Mouse (Mus musculus) T-helper 17 cell (primary cell): ENCODE data around the gene Crisp2.
"Not testable (repeated sequence)": the region's sequence is repeated elsewhere in the genome, so short reads cannot be mapped to it uniquely, and the experiment has no call there.

Experiments used
- in situ Hi-C, 2 experiments: fragments of 300-600 bp; cut with MboI, MseI; formaldehyde crosslinking; loops; 1 replicate in 1 of 2; 2 replicates in 1 of 2; pipeline ENCODE4 v1.15.1; 2025; ENCODE audit warnings: high pct_unique_total_duplicates in 2 of 2

The Crisp2 gene

GRCm38 (mm10) chr17:40726820-40727219 lies 80.0 kb downstream of the Crisp2 start, which contains the start of gene Esp1:
TSS of gene Esp1 (plus strand) at chr17:40727120.
- in situ Hi-C loops: no loop called here

DNA sequence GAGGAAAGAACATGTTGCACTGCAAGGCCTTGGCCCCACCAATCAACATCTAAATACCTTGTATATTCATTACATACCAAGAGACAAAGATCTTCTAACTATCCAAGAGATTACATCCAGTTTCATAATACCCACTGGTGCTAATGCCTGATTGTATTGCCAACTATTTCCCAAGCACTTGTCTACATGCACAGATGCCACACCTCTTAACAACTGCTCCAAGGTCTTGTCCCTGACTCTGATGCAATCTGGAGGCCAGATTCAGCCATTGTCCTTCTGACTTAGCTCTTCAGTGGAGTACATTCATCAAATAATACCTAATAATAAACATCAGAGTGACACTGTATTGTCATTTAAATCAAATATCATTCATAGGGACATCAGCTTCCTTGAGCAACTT lies 89.7 kb downstream of the Crisp2 start:
- in situ Hi-C loops: not testable (repeated sequence)

GRCm38 (mm10) chr17:40716273-40716672 lies 90.5 kb downstream of the Crisp2 start:
- in situ Hi-C loops: no loop called here
